Mouse (Mus musculus): Measurements from ENCODE around the gene BC034090. TPM values are rescaled to one million over a fixed set of nuclear protein-coding genes. Genes with fewer than 3 reads are reported as not detected.

Gene BC034090
- polyA plus RNA-seq, 1 experiment from 2014 or later = 0.30 TPM

DNA sequence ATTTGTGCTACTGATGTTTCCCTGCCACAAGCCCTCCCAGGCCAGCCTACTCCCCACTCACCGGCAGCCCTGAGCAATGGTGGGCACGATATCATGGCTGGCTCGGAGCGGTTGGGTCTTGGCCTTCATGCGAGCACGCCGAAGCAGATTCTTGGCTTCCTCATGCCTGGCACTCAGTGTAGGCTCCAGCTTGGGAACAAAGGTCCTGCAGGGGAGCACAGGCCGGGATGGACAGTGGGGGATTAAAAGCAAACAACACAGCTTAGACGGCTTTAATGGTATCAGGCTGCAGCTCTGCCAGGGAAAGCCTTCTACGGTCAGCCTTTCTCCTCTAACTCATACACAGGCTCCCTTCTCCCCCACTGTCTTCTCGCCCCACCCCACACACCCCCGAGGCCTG, 11.9 kb downstream of the BC034090 start:
- no peak for ATAC-seq (ENCODE audit: insufficient read depth)
- no peaks in the 10 kb centered on the region for H3K4me1 ChIP-seq (replicated peaks)

GRCm38 (mm10) chr1:155229464-155230411, 14.5 kb downstream of the BC034090 start:
- H3K9ac ChIP-seq = no peak overlapping the region
- WGBS (ENCODE audit: insufficient replicate concordance) = 51% methylated on average over 14 of the region's 14 CpGs
- H3K4me3 ChIP-seq (replicated peaks) = no peak overlapping the region
- no peaks in the 10 kb centered on the region for H3K9me3 ChIP-seq (replicated peaks)
- H3K27ac ChIP-seq (replicated peaks) = no peak overlapping the region
- no peaks in the 10 kb centered on the region for H3K4me1 ChIP-seq (replicated peaks)
- no peak overlapping the region for H3K4me2 ChIP-seq
- no peaks in the 10 kb centered on the region for H3K36me3 ChIP-seq (replicated peaks)
- no peaks in the 10 kb centered on the region for H3K27me3 ChIP-seq
- no peak for ATAC-seq (ENCODE audit: insufficient read depth)

More for the DNA sequence above, 11.9 kb downstream of the BC034090 start:
- Histone ChIP-seq H3K4me2 (no peak overlapping the region), H3K27me3 (peaks cover 6% of the 10 kb centered on the region; the same call in 1 of the 2 replicates), H3K4me3 (replicated peaks) (no peak overlapping the region), H3K9me3 (replicated peaks) (no peaks in the 10 kb centered on the region), H3K27ac (replicated peaks) (no peak overlapping the region), H3K9ac (no peak overlapping the region), H3K36me3 (replicated peaks) (no peaks in the 10 kb centered on the region)
- WGBS (ENCODE audit: insufficient replicate concordance) = 72% methylated on average over 12 of the region's 12 CpGs

DNA sequence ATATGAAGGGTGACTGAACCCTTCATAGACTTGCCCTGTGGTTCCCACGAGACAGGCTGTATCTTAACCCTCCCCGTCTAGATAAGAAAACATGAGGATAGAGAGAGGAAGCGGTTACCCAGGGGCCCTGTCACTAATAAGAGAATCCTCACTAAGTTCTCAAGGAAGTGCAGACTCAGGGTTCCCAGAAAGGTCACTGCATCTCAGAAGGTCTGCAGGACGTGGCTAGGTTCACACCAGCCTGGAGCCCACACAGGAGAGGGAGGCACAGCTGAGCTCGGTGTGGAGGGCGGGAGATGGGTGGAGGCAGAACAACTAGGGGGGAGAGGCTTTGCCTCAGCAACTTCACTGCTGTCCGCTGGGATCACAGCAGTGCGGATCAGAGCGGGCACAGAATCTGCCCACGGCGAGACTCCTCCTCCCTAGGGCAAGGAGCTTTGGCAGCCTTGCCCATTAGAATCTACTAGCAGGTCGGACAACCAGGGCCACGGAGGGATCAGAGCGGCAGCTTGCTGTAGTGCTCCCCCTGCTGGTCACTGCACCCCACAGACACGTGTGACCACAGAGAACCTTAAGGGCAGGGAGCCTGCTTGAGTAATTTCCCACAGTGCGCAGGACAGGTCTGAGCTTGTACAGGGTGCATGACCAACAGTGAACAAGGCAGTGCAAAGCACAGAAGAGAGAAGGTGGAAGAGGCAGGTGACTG, 20.2 kb downstream of the BC034090 start:
- Histone ChIP-seq H3K4me1 (replicated peaks) (peaks cover 15% of the 10 kb centered on the region), H3K27ac (replicated peaks) (no peak overlapping the region), H3K27me3 (no peaks in the 10 kb centered on the region), H3K36me3 (replicated peaks) (no peaks in the 10 kb centered on the region), H3K9me3 (replicated peaks) (no peaks in the 10 kb centered on the region), H3K4me3 (replicated peaks) (peak overlapping the region; percentile 43), H3K9ac (peak overlapping the region; percentile 46; the same call in 1 of the 2 replicates), H3K4me2 (peak overlapping the region; percentile 75)
- WGBS (ENCODE audit: insufficient replicate concordance) = 7% methylated on average over 16 of the region's 16 CpGs
- ATAC-seq (ENCODE audit: insufficient read depth) = peak; percentile 69

DNA sequence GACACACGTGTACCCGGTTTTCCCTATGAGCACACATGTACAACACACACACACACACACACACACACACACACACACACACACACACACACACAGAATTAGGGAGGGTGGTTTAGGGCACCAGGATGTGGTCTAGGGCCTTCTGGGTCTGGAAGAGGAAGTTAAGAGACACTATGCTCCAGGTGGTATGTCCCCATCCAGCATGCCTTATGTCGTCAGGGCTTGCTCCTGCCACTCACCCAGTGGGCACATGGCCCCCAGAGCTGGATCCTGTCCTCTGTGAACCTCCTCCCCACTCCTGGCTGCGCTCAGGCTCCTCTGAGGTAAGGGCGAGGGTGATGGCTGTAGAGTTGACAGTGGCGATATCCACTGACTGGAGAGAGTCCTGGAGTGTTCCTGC, 21.2 kb downstream of the BC034090 start:
- no peak overlapping the region for H3K27ac ChIP-seq (replicated peaks)
- no peak overlapping the region for H3K9ac ChIP-seq
- no peak overlapping the region for H3K4me3 ChIP-seq (replicated peaks)
- H3K36me3 ChIP-seq (replicated peaks) = no peaks in the 10 kb centered on the region
- H3K27me3 ChIP-seq = no peaks in the 10 kb centered on the region
- peak; percentile 27; the same call in 1 of the 2 replicates for ATAC-seq (ENCODE audit: insufficient read depth)
- peak overlapping the region; percentile 75 for H3K4me2 ChIP-seq
- WGBS (ENCODE audit: insufficient replicate concordance) = 31% methylated on average over 6 of the region's 6 CpGs
- peaks cover 15% of the 10 kb centered on the region for H3K4me1 ChIP-seq (replicated peaks)
- no peaks in the 10 kb centered on the region for H3K9me3 ChIP-seq (replicated peaks)

DNA sequence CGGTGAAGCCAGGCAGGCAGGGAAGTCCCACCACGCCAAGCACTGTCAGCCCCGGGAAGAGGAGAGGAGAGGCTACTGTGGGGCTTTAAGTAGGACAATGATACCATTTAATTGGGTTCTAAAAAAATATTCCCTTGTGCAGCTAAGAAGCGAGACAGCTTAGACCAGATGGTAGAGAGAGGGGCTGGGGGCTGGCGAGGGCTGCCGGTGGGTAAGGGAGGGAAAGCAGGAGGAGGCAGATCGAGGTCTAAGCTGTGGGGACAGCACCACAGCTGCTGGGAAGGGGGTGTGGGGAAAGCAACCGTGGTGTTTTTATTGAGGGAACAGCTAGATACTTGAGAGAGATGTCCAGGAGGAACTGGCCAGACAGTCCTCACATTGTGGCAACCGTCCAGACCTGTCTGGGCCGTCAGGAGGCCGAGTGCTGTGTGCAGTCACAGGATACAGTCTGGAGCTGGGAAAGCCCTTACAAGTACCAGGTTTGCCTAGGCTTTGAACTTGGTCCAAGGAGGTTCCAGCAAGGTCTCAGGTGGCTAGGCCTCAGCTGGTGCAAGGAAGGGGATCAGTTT, 22.1 kb downstream of the BC034090 start:
- no peak overlapping the region for H3K27ac ChIP-seq (replicated peaks)
- no peak for ATAC-seq (ENCODE audit: insufficient read depth)
- H3K4me3 ChIP-seq (replicated peaks) = no peak overlapping the region
- no peak overlapping the region for H3K4me2 ChIP-seq
- no peak overlapping the region for H3K9ac ChIP-seq
- H3K36me3 ChIP-seq (replicated peaks) = no peaks in the 10 kb centered on the region
- H3K9me3 ChIP-seq (replicated peaks) = no peaks in the 10 kb centered on the region
- peaks cover 15% of the 10 kb centered on the region for H3K4me1 ChIP-seq (replicated peaks)
- WGBS (ENCODE audit: insufficient replicate concordance) = 61% methylated on average over 11 of the region's 11 CpGs
- H3K27me3 ChIP-seq = no peaks in the 10 kb centered on the region; the same call in 1 of the 2 replicates

DNA sequence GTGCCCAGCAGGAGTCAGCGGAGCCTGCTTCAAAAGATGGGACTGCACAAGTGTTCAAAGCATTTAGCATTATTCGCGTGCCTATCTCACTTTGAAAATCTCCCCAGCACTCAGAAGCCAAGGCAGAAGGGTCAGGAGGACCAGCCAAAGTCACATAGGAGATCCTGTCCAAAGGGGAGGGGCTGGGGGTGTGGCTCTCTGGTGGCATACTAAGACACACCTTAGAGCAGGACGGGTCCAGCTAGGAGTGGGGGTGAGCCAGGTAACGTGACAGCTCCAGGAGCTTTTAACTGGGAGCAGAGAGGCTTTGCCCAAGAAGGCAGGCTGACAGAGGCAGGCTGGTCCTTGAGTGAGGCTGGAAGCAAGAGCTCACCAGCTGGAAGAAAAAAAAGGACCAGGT, 25.3 kb downstream of the BC034090 start:
- WGBS (ENCODE audit: insufficient replicate concordance) = 58% methylated on average over 5 of the region's 5 CpGs
- Histone ChIP-seq H3K36me3 (replicated peaks) (no peaks in the 10 kb centered on the region), H3K27me3 (no peaks in the 10 kb centered on the region; the same call in 1 of the 2 replicates)

DNA sequence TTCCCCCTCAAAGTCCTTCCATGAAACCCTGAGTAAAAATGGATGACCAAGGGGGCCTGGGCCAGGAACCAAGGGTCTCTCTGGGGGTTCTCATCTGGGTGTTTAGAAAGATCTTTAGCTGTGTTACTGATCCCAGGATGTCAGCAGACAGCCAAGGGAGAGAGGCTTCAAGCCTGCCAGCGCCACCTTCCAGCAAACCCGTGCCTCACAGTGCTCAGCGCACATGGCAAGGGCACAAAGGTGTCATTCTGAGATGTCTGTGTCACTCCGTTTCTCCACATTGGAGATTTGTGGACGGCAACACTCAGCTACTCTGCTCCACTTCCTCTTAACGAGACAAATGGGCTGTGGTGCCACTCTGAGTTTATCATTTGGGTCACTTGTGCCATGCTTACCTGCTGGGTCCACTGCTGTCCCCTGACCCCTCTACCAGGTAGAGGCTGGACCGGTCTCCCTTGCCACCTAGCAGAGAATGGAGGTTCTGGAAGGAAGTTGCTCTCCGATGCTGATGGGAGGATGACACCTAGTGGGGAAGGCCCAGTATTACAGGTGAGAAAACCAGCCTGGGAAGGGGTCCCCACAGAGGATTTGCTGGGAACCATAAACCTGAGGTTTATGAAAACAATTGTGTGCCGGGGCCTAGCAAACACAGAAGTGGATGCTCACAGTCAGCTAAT, 26.2 kb downstream of the BC034090 start:
- 38% methylated on average over 9 of the region's 9 CpGs for WGBS (ENCODE audit: insufficient replicate concordance)

More for the DNA sequence above, 25.3 kb downstream of the BC034090 start:
- no peak overlapping the region for H3K4me3 ChIP-seq (replicated peaks)
- H3K4me2 ChIP-seq = no peak overlapping the region
- ATAC-seq (ENCODE audit: insufficient read depth) = no peak
- H3K9ac ChIP-seq = no peak overlapping the region
- no peak overlapping the region for H3K27ac ChIP-seq (replicated peaks)
- peaks cover 9% of the 10 kb centered on the region for H3K4me1 ChIP-seq (replicated peaks)
- no peaks in the 10 kb centered on the region for H3K9me3 ChIP-seq (replicated peaks)

GRCm38 (mm10) chr1:155216844-155217243, 27.4 kb downstream of the BC034090 start:
- Histone ChIP-seq H3K27me3 (no peaks in the 10 kb centered on the region; the same call in 1 of the 2 replicates), H3K9ac (no peak overlapping the region), H3K27ac (replicated peaks) (no peak overlapping the region), H3K4me3 (replicated peaks) (no peak overlapping the region), H3K4me1 (replicated peaks) (no peaks in the 10 kb centered on the region), H3K36me3 (replicated peaks) (no peaks in the 10 kb centered on the region), H3K9me3 (replicated peaks) (no peaks in the 10 kb centered on the region), H3K4me2 (no peak overlapping the region)
- ATAC-seq (ENCODE audit: insufficient read depth) = no peak
- 65% methylated on average over 6 of the region's 6 CpGs for WGBS (ENCODE audit: insufficient replicate concordance)

More for the DNA sequence above, 26.2 kb downstream of the BC034090 start:
- no peak overlapping the region for H3K9ac ChIP-seq
- no peaks in the 10 kb centered on the region for H3K36me3 ChIP-seq (replicated peaks)
- no peak for ATAC-seq (ENCODE audit: insufficient read depth)
- no peak overlapping the region for H3K4me3 ChIP-seq (replicated peaks)
- no peaks in the 10 kb centered on the region for H3K9me3 ChIP-seq (replicated peaks)
- no peaks in the 10 kb centered on the region for H3K4me1 ChIP-seq (replicated peaks)
- no peaks in the 10 kb centered on the region; the same call in 1 of the 2 replicates for H3K27me3 ChIP-seq
- H3K27ac ChIP-seq (replicated peaks) = no peak overlapping the region
- no peak overlapping the region for H3K4me2 ChIP-seq

GRCm38 (mm10) chr1:155216313-155216712, 27.9 kb downstream of the BC034090 start:
- no peaks in the 10 kb centered on the region for H3K36me3 ChIP-seq (replicated peaks)
- no peaks in the 10 kb centered on the region for H3K4me1 ChIP-seq (replicated peaks)
- no peak for ATAC-seq (ENCODE audit: insufficient read depth)
- WGBS (ENCODE audit: insufficient replicate concordance) = 68% methylated on average over 11 of the region's 11 CpGs
- H3K9me3 ChIP-seq (replicated peaks) = no peaks in the 10 kb centered on the region
- no peak overlapping the region for H3K9ac ChIP-seq
- no peak overlapping the region for H3K27ac ChIP-seq (replicated peaks)
- H3K4me3 ChIP-seq (replicated peaks) = no peak overlapping the region
- H3K27me3 ChIP-seq = no peaks in the 10 kb centered on the region; the same call in 1 of the 2 replicates
- H3K4me2 ChIP-seq = no peak overlapping the region

DNA sequence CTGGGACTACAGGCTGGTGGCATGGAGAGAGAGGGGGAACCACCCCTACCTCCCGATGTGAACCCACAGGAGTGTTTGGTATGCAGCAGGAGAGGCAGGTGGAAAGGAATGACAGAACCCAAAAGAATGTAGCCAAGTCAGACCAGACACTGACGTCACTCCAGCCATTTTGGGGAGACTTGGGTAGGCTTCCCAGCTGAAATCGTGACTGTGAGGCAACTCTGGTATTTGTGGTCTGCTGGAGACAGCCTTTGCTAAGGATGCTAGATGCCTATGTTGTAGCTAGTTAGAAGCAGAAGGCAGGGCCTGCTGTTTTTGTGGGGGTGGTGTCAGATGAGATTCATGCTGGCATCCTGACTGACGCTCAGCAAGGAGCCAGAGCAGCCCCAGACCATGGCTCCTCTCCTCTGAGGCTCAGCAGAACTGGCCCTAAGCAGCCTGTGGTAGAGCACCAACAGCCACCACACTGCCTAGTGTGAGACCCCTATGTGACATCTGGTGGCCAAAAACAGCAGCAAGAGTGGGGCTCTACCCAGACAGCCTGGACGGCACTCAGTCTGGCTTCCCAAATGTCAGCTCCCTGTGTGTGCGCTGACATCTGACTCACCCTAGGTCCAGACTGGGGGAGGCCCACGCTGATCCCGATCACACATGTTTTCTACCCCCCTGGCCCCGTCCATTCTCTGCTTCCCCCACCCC, 29.0 kb downstream of the BC034090 start:
- Histone ChIP-seq H3K4me2 (no peak overlapping the region), H3K4me1 (replicated peaks) (no peaks in the 10 kb centered on the region), H3K36me3 (replicated peaks) (no peaks in the 10 kb centered on the region), H3K4me3 (replicated peaks) (no peak overlapping the region), H3K9me3 (replicated peaks) (no peaks in the 10 kb centered on the region), H3K27me3 (no peaks in the 10 kb centered on the region; the same call in 1 of the 2 replicates), H3K9ac (no peak overlapping the region), H3K27ac (replicated peaks) (no peak overlapping the region)
- ATAC-seq (ENCODE audit: insufficient read depth) = no peak
- 39% methylated on average over 9 of the region's 9 CpGs for WGBS (ENCODE audit: insufficient replicate concordance)

Measured in liver, embryonic 15.5 days (tissue).